Mouse (Mus musculus) embryo, embryonic 9.5 days (tissue): ENCODE results near the gene E2f4.

ENCODE experiments used
- DNase-seq: peaks from one replicate; pipeline ENCODE4 v3.0.0-alpha.2; 2017; ENCODE audit errors: extremely low spot score

The E2f4 gene

DNA sequence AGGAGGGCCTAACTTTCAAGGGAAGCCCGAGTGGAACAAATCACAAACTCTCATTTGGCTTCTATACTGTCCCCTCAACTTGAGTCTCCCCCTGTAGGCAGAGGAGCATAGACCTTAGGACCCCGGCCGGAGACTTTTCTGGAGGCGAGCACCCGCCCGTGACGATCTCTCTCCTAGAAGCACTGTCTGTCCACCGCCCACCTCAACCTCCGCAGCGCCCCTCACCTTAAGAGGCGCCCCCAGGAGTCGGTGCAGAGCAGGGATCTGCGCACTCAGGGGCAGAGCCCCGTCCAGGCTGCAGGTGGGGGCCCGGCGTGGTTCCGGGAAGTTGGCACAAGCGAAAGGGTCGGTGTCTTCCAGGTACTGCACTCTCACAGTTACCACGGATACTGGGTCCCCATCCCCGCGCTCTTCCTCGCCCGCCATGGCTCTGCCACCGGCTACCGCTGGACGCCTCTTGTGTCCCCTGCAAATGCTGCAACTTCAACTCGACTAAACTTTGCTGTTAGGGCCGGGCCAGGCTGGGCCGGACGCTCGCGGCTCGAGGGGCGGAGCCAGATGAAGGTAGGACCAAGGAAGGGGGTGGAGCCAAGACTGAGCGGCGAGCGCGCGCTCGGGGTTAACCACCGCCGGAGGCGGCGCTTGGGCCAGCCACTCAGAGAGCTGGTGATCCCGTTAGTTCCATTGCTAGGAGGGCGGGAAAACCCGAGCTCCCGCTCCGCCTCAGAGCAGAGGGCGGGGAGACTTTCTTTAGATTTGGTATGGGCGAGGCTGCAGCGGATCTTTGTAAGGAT, 50.2 kb downstream of the E2f4 start, which contains the start of gene Fhod1:
Gene Fhod1, minus strand, starts transcription at position 526 of the 794 bp plus-strand sequence.
- DNase-seq, result peak; percentile 94

DNA sequence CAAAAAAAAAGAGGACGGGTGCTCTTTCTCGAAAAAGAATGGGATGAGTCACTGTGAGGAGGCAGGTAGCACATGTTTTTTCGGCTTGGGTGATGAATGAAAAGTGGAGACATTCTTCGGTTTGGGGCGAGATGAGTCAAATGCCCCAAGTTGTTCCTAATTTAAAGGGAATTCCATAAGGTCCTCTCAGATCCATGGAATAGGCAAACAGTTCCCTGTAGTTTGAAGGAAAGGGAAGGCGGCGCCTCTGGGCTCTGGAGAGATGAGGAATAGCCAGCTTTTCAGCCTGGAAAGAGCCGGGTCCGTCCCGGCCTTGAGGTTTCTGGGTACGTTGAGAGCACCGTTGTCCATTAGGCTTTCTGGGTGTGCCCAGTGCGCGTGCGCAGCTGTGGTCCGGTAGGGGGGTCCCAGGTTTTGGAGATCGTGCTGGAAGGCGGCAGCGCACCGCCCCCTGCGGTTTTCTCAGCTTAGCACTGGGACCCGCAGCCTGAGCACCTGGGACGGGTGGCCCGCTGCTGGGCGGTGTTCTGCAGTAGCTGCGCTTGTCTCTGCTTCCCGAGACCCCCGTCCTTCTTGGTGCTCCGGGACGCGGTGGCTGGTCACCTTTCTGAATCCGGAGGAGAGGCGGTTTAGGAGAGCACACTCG, 51.1 kb downstream of the E2f4 start, which contains the start of gene Slc9a5:
Gene Slc9a5, plus strand, starts transcription at position 394 of the 646 bp plus-strand sequence.
- peak; percentile 83 for DNase-seq

DNA sequence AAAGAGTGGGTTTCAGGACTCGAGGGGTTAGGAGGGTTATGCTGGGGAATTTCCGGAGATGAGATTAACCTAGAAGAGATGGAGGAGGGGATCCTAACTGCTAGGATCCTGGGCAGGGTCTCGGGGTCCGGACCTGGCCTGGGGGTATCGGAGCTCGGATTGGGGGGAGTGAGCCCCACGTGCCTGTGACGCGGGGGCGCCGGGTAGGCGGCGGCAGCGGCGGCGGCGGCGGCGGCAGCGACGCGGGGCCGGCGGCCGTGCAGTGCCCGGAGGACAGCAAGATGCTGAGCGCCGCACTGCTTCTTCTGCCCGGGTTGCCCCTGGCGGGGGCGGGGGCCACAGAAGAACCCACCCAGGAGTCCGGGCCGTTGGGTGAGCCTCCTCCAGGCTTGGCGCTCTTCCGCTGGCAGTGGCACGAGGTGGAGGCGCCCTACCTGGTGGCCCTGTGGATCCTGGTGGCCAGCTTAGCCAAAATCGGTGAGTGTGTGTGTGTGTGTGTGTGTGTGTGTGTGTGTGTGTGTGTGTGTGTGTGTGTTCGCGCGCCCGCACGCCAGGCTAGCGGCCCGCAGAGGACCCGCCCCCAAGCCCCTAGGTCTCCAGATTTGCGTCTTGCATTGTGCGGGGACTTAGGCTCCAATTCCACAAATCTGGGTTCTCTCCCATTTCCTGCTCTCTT, 51.8 kb downstream of the E2f4 start:
- DNase-seq, result peak; percentile 69

DNA sequence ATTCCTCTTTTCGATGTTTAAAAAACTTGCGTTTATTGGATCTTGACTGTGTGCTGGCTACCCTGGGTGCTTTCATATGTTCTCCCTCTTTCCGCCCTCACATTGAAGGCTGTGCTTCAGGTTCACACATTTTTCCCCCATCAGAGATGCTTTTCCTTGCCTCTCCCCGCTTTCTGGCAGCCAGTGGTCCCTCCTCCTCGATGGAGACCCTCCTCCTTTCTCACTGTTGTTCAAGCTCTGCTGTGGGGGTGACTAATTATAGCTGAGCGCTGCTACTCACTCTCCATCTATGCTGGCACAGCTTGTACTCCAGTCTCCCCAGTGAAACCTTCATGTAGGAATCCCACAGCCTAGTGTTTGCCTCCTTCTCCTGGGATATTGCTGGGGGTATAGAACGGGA, 52.7 kb downstream of the E2f4 start:
- no peak for DNase-seq

DNA sequence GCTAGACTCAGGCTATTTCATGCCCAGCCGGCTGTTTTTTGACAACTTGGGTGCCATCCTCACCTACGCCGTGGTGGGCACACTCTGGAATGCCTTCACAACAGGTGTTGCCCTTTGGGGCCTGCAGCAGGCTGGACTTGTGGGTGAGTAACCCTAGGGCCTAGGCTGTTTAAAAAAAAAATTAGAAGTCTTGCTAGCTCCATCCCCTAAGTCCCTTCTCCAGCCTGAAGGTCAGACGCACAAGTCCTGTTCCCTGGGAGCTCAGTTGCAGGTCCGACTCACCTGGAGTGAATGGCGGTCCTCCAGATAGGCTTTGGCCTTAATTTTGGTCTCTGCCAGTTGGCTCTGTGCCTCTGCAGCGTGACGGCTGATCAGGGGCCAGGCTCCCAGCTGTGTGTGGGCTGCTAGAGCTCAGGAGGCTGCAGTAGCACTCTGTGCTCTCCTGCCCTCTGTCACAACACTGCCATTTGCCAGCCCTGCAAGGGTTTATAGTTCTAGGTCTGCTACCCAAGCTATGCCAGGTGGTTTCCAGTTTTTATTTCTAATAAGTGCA, 56.2 kb downstream of the E2f4 start:
- DNase-seq, result no peak

DNA sequence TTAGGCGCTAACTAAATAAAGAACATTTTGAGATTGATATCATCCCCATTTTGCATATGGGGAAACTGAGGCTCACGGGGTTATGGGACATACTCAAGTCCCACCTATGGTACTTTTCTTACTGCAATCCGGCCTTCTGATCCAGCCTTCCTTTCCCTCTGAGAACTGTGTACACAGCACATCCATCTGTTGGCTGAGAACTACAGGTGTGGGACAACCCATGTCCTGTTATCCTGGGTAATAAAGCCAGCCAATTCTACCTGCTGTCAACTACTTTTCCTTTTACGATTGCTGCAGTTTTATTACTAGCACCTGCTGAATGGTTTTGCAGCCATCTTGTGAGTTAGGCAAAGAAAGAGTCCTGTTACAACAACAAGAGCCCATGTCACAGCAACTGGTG, 57.1 kb downstream of the E2f4 start:
- DNase-seq, result no peak
